Mouse (Mus musculus): ENCODE data around the gene Hoxa2. TPM values are rescaled to one million over a fixed set of nuclear protein-coding genes. Genes with fewer than 3 reads are reported as not detected.

Hoxa2 gene
- total and polyA plus RNA-seq, 3 experiments: 0.11 to 0.84 (median 0.21) TPM

DNA sequence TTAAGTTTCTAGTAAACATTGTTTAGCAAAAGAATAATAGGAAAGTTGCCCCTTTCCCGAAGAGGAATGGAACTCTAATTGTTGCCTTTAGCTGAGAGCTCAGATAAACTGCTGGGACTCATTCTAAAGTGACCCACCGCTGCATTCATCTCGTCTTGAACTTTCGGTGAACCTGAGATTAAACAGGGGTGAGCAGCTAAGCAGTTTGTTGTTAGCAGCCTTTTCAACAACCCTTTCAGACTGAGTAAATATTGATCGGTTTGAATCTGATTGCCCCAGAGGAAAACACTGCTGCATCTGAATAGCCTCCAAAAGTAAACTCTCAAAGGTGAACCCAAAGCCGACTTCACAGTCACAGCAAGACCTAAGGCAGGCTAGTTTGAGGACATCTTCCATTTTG, 11.4 kb downstream of the Hoxa2 start:
- Histone ChIP-seq H3K9ac (ENCODE audit: low read depth, low read length) (no peak overlapping the region), H3K4me3 (no peak overlapping the region), H3K79me2 (replicated peaks; ENCODE audit: control insufficient read depth, insufficient read depth, low read length) (no peaks in the 10 kb centered on the region), H3K4me1 (ENCODE audit: control insufficient read depth, insufficient read depth, low read length) (no peaks in the 10 kb centered on the region), H3K36me3 (ENCODE audit: control insufficient read depth, insufficient read depth, low read length) (no peaks in the 10 kb centered on the region), H3K27me3 (ENCODE audit: control insufficient read depth, insufficient read depth, low read length) (peaks cover 7% of the 10 kb centered on the region), H3K27ac (no peak overlapping the region)
- TF ChIP-seq EP300 (IDR thresholded peaks at IDR 0.05; ENCODE audit: insufficient read depth, low read depth, low read length) (no peak), CTCF (IDR thresholded peaks at IDR 0.05) (no peak), POLR2A (IDR thresholded peaks at IDR 0.05; ENCODE audit: insufficient read depth, low read depth, low read length) (no peak)
- intact Hi-C loops (cut with DNase I): no loop called here
- no peak for DNase-seq
- 16% methylated on average over 6 of the region's 6 CpGs for WGBS

- Histone ChIP-seq H3K27ac (no peak overlapping the region), H3K4me3 (no peak overlapping the region), H3K79me2 (replicated peaks; ENCODE audit: control insufficient read depth, insufficient read depth, low read length) (no peaks in the 10 kb centered on the region), H3K36me3 (ENCODE audit: control insufficient read depth, insufficient read depth, low read length) (no peaks in the 10 kb centered on the region), H3K27me3 (ENCODE audit: control insufficient read depth, insufficient read depth, low read length) (peaks cover 5% of the 10 kb centered on the region), H3K9ac (ENCODE audit: low read depth, low read length) (no peak overlapping the region), H3K4me1 (ENCODE audit: control insufficient read depth, insufficient read depth, low read length) (no peaks in the 10 kb centered on the region)
- TF ChIP-seq EP300 (IDR thresholded peaks at IDR 0.05; ENCODE audit: insufficient read depth, low read depth, low read length) (no peak), POLR2A (IDR thresholded peaks at IDR 0.05; ENCODE audit: insufficient read depth, low read depth, low read length) (no peak), CTCF (IDR thresholded peaks at IDR 0.05) (no peak)
- 26% methylated on average over 16 of the region's 16 CpGs for WGBS
- DNase-seq: no peak
- intact Hi-C loops (cut with DNase I): no loop called here
Measured at GRCm38 (mm10) chr6:52152226-52153193, 12.1 kb downstream of the Hoxa2 start.

DNA sequence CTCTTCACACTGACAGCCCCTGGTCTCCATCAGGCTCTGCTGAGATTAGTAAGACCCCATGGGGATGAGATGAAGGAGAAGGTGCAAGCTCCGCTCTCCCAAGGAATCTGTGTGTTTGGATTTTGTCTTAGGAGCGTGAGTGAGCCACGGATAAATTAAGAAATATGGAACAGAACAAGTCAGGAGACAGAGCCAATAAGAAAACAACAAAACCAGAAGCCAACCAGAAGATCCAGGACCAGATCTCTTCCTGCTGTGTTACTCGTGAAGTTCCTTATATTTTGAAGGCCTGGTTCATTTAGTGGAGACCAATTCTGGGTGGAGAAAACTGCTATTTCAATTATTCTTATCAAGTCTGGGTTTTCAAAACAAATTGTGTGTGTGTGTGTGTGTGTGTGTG, 13.1 kb downstream of the Hoxa2 start:
- H3K4me1 ChIP-seq (ENCODE audit: control insufficient read depth, insufficient read depth, low read length): no peaks in the 10 kb centered on the region
- H3K9ac ChIP-seq (ENCODE audit: low read depth, low read length): no peak overlapping the region
- no peak overlapping the region for H3K27ac ChIP-seq
- H3K79me2 ChIP-seq (replicated peaks; ENCODE audit: control insufficient read depth, insufficient read depth, low read length): no peaks in the 10 kb centered on the region
- no peak for DNase-seq
- intact Hi-C loops (cut with DNase I): no loop called here
- 37% methylated on average over 4 of the region's 4 CpGs for WGBS
- no peak overlapping the region for H3K4me3 ChIP-seq
- TF ChIP-seq EP300 (IDR thresholded peaks at IDR 0.05; ENCODE audit: insufficient read depth, low read depth, low read length) (no peak), POLR2A (IDR thresholded peaks at IDR 0.05; ENCODE audit: insufficient read depth, low read depth, low read length) (no peak), CTCF (IDR thresholded peaks at IDR 0.05) (no peak)
- no peaks in the 10 kb centered on the region for H3K36me3 ChIP-seq (ENCODE audit: control insufficient read depth, insufficient read depth, low read length)
- peaks cover 7% of the 10 kb centered on the region for H3K27me3 ChIP-seq (ENCODE audit: control insufficient read depth, insufficient read depth, low read length)

- H3K36me3 ChIP-seq (ENCODE audit: control insufficient read depth, insufficient read depth, low read length): no peaks in the 10 kb centered on the region
- H3K27ac ChIP-seq: no peak overlapping the region
- no peak overlapping the region for H3K9ac ChIP-seq (ENCODE audit: low read depth, low read length)
- no peak overlapping the region for H3K4me3 ChIP-seq
- DNase-seq: no peak
- 14% methylated on average over 16 of the region's 16 CpGs for WGBS
- intact Hi-C loops (cut with DNase I): no loop called here
- H3K79me2 ChIP-seq (replicated peaks; ENCODE audit: control insufficient read depth, insufficient read depth, low read length): no peaks in the 10 kb centered on the region
- no peak for TF ChIP-seq CTCF (IDR thresholded peaks at IDR 0.05)
- TF ChIP-seq POLR2A (IDR thresholded peaks at IDR 0.05; ENCODE audit: insufficient read depth, low read depth, low read length): no peak
- TF ChIP-seq EP300 (IDR thresholded peaks at IDR 0.05; ENCODE audit: insufficient read depth, low read depth, low read length): no peak
- H3K4me1 ChIP-seq (ENCODE audit: control insufficient read depth, insufficient read depth, low read length): no peaks in the 10 kb centered on the region
- peaks cover 7% of the 10 kb centered on the region for H3K27me3 ChIP-seq (ENCODE audit: control insufficient read depth, insufficient read depth, low read length)
Measured at GRCm38 (mm10) chr6:52150401-52150966, 14.1 kb downstream of the Hoxa2 start.

GRCm38 (mm10) chr6:52139115-52139514, 25.5 kb downstream of the Hoxa2 start:
- H3K79me2 ChIP-seq (replicated peaks; ENCODE audit: control insufficient read depth, insufficient read depth, low read length): no peaks in the 10 kb centered on the region
- H3K27me3 ChIP-seq (ENCODE audit: control insufficient read depth, insufficient read depth, low read length): no peaks in the 10 kb centered on the region
- no peak for DNase-seq
- H3K27ac ChIP-seq: no peak overlapping the region
- H3K4me3 ChIP-seq: no peak overlapping the region
- TF ChIP-seq EP300 (IDR thresholded peaks at IDR 0.05; ENCODE audit: insufficient read depth, low read depth, low read length) (no peak), CTCF (IDR thresholded peaks at IDR 0.05) (no peak), POLR2A (IDR thresholded peaks at IDR 0.05; ENCODE audit: insufficient read depth, low read depth, low read length) (no peak)
- no peaks in the 10 kb centered on the region for H3K4me1 ChIP-seq (ENCODE audit: control insufficient read depth, insufficient read depth, low read length)
- WGBS: 83% methylated on average over 5 of the region's 5 CpGs
- no peak overlapping the region for H3K9ac ChIP-seq (ENCODE audit: low read depth, low read length)
- no peaks in the 10 kb centered on the region for H3K36me3 ChIP-seq (ENCODE audit: control insufficient read depth, insufficient read depth, low read length)
- intact Hi-C loops (cut with DNase I): no loop called here

GRCm38 (mm10) chr6:52138576-52138975, 26.1 kb downstream of the Hoxa2 start:
- Histone ChIP-seq H3K9ac (ENCODE audit: low read depth, low read length) (no peak overlapping the region), H3K27ac (no peak overlapping the region), H3K36me3 (ENCODE audit: control insufficient read depth, insufficient read depth, low read length) (no peaks in the 10 kb centered on the region), H3K4me1 (ENCODE audit: control insufficient read depth, insufficient read depth, low read length) (no peaks in the 10 kb centered on the region), H3K4me3 (no peak overlapping the region), H3K79me2 (replicated peaks; ENCODE audit: control insufficient read depth, insufficient read depth, low read length) (no peaks in the 10 kb centered on the region), H3K27me3 (ENCODE audit: control insufficient read depth, insufficient read depth, low read length) (no peaks in the 10 kb centered on the region)
- intact Hi-C loops (cut with DNase I): no loop called here
- no peak for TF ChIP-seq CTCF (IDR thresholded peaks at IDR 0.05)
- TF ChIP-seq EP300 (IDR thresholded peaks at IDR 0.05; ENCODE audit: insufficient read depth, low read depth, low read length): no peak
- no peak for TF ChIP-seq POLR2A (IDR thresholded peaks at IDR 0.05; ENCODE audit: insufficient read depth, low read depth, low read length)
- 73% methylated on average over 10 of the region's 10 CpGs for WGBS
- DNase-seq: no peak

Measured in heart, adult 2 months (tissue).